26 mouse cellular contexts compared by ENCODE assay signal in genomic region chr13:47210496-47210895, GRCm38 (mm10).
DNase-seq lines count a peak whose midpoint lies in the region; ATAC-seq and TF ChIP-seq lines count a peak whose summit lies in the region.
"Had no signal": no experiment of that assay in that cellular context is flagged by ENCODE, and none has a peak within 500 bp of the region (broad histone marks: within the 10 kb centered on the region; RNA-seq: fewer than 3 reads in every experiment).

No protein-coding gene starts in this region.

- DNase-seq in heart, adult 11 months = peak; percentile 82
- no peak for DNase-seq in heart, postnatal 25 days (ENCODE audit: low spot score)
- peak; percentile 1 for DNase-seq in urinary bladder, postnatal 10 days (ENCODE audit: low spot score)
- no peak for DNase-seq in urinary bladder, postnatal 14 days (ENCODE audit: low spot score)
- peak; percentile 61 for DNase-seq in ZHBTc4 (ENCODE audit: low read depth, low spot score)
- DNase-seq in lung, postnatal 0 days (ENCODE audit: low spot score) = no peak
- DNase-seq in left cerebral cortex, postnatal 25 days (ENCODE audit: low spot score in 2 of 2) = no peak
- DNase-seq in liver, embryonic 11.5 days (ENCODE audit: low spot score) = no peak
- DNase-seq: adrenal gland, postnatal 10 days; adrenal gland, postnatal 36 days; cerebellum, adult 18-20 months; cerebellum, adult 9-10 months; cerebellum, postnatal 14 days; gastrocnemius, postnatal 10 days; gastrocnemius, postnatal 36 days; heart, adult 18-20 months; heart, postnatal 10 days; heart, postnatal 4 days had no signal

- H3K4me2 ChIP-seq in lung, postnatal 0 days (replicated peaks; ENCODE audit: low read depth, low read length) = no peak overlapping the region
- H3K4me2 ChIP-seq in liver, embryonic 11.5 days = no peak overlapping the region
- H3K4me2 ChIP-seq: forebrain, embryonic 13.5 days; heart, embryonic 12.5 days; heart, embryonic 15.5 days; hindbrain, embryonic 14.5 days had no signal

- TF ChIP-seq CTCF in lung, postnatal 0 days (IDR thresholded peaks at IDR 0.05) = no peak

- no peak overlapping the region for H3K4me3 ChIP-seq in lung, postnatal 0 days (ENCODE audit: low read depth, low read length)
- no peak overlapping the region for H3K4me3 ChIP-seq in liver, embryonic 11.5 days (ENCODE audit: low read depth, low read length)
- H3K4me3 ChIP-seq: forebrain, embryonic 10.5 days; forebrain, embryonic 13.5 days; heart, embryonic 12.5 days; heart, embryonic 15.5 days had no signal

- no peak for ATAC-seq in lung, postnatal 0 days
- ATAC-seq in liver, embryonic 11.5 days (replicated peaks; ENCODE audit: low FRiP score) = no peak
- ATAC-seq: forebrain, embryonic 13.5 days; forebrain, embryonic 16.5 days; hindbrain, postnatal 0 days; inflammation-experienced regulatory T-cells, adult 6 months had no signal

- no peaks in the 10 kb centered on the region; the same call in 1 of the 2 replicates for H3K4me1 ChIP-seq in lung, postnatal 0 days (ENCODE audit: insufficient read depth, low read depth, low read length)
- no peaks in the 10 kb centered on the region for H3K4me1 ChIP-seq in liver, embryonic 11.5 days (replicated peaks; ENCODE audit: control insufficient read depth, insufficient read depth, low read length)
- H3K4me1 ChIP-seq: forebrain, embryonic 10.5 days; forebrain, embryonic 13.5 days; heart, embryonic 12.5 days had no signal

- TF ChIP-seq EP300 in lung, postnatal 0 days (IDR thresholded peaks at IDR 0.05) = no peak

- intact Hi-C loops in heart, postnatal 25 days (cut with DNase I) = no loop called here
- intact Hi-C loops in left cerebral cortex, postnatal 25 days (cut with DNase I) = no loop called here

- no peak overlapping the region for H3K27ac ChIP-seq in lung, postnatal 0 days (ENCODE audit: low read length)
- no peak overlapping the region for H3K27ac ChIP-seq in liver, embryonic 11.5 days (ENCODE audit: low read depth, low read length)
- H3K27ac ChIP-seq: forebrain, embryonic 10.5 days; forebrain, embryonic 13.5 days; heart, embryonic 15.5 days; hindbrain, embryonic 14.5 days; hindbrain, postnatal 0 days had no signal

- 84% methylated on average over 3 of the region's 4 CpGs for WGBS in lung, postnatal 0 days
- 53% methylated on average over 4 of the region's 4 CpGs for WGBS in liver, embryonic 11.5 days

- H3K27me3 ChIP-seq in lung, postnatal 0 days (replicated peaks; ENCODE audit: insufficient read depth, low read length) = no peaks in the 10 kb centered on the region
- H3K27me3 ChIP-seq in liver, embryonic 11.5 days (replicated peaks; ENCODE audit: control insufficient read depth, insufficient read depth, low read length) = no peaks in the 10 kb centered on the region
- H3K27me3 ChIP-seq: forebrain, embryonic 13.5 days; heart, embryonic 12.5 days; heart, embryonic 15.5 days had no signal

- no peaks in the 10 kb centered on the region for H3K9me3 ChIP-seq in lung, postnatal 0 days (ENCODE audit: low read length)
- H3K9me3 ChIP-seq in liver, embryonic 11.5 days (ENCODE audit: control insufficient read depth, low read length) = peaks cover 6% of the 10 kb centered on the region
- H3K9me3 ChIP-seq: forebrain, embryonic 13.5 days; heart, embryonic 15.5 days had no signal

- H3K9ac ChIP-seq in lung, postnatal 0 days (replicated peaks; ENCODE audit: low read depth) = no peak overlapping the region
- no peak overlapping the region for H3K9ac ChIP-seq in liver, embryonic 11.5 days (ENCODE audit: low read depth, low read length)
- H3K9ac ChIP-seq: forebrain, embryonic 13.5 days; heart, embryonic 12.5 days; heart, embryonic 15.5 days; hindbrain, embryonic 14.5 days had no signal

- no peaks in the 10 kb centered on the region; the same call in 1 of the 2 replicates for H3K36me3 ChIP-seq in lung, postnatal 0 days (ENCODE audit: insufficient read depth, low read length)
- no peaks in the 10 kb centered on the region for H3K36me3 ChIP-seq in liver, embryonic 11.5 days (ENCODE audit: control insufficient read depth, insufficient read depth, low read length)
- H3K36me3 ChIP-seq: heart, embryonic 12.5 days; heart, embryonic 15.5 days had no signal

Comparison
In these comparisons a context has a peak if more than half of its experiments do, and no peak if none do; other contexts are left out.
1. DNase-seq: peak in heart, adult 11 months (single experiment), urinary bladder, postnatal 10 days (single experiment) and ZHBTc4 (single experiment); none in heart, postnatal 25 days (single experiment), urinary bladder, postnatal 14 days (single experiment), lung, postnatal 0 days (single experiment), left cerebral cortex, postnatal 25 days (0 of 2) and liver, embryonic 11.5 days (single experiment).